Comparison of ENCODE assay signal across 8 mouse cellular contexts in genomic region chr13:51568501-51568901, GRCm38 (mm10). TPM values are rescaled to one million over a fixed set of nuclear protein-coding genes. Genes with fewer than 3 reads are reported as not detected.
DNase-seq lines count a peak whose midpoint lies in the region; ATAC-seq and TF ChIP-seq lines count a peak whose summit lies in the region.

No protein-coding gene starts in this region.

- no peaks in the 10 kb centered on the region for H3K36me3 ChIP-seq in heart, embryonic 16.5 days (ENCODE audit: control insufficient read depth, insufficient read depth)
- no peaks in the 10 kb centered on the region for H3K36me3 ChIP-seq in liver, postnatal 0 days (replicated peaks; ENCODE audit: insufficient read depth, low read length)
- no peaks in the 10 kb centered on the region for H3K36me3 ChIP-seq in stomach, postnatal 0 days (ENCODE audit: control insufficient read depth, insufficient read depth, low read length)

- peaks cover 28% of the 10 kb centered on the region for H3K4me1 ChIP-seq in heart, embryonic 16.5 days (ENCODE audit: control insufficient read depth, insufficient read depth, low read length)
- H3K4me1 ChIP-seq in liver, postnatal 0 days (ENCODE audit: insufficient read depth) = peaks cover 4% of the 10 kb centered on the region; the same call in 1 of the 2 replicates
- H3K4me1 ChIP-seq in stomach, postnatal 0 days (replicated peaks; ENCODE audit: control insufficient read depth, insufficient read depth) = no peaks in the 10 kb centered on the region; the same call in 1 of the 2 replicates

- no peak for TF ChIP-seq CTCF in liver, postnatal 0 days (IDR thresholded peaks at IDR 0.05; ENCODE audit: low read depth)
- no peak for TF ChIP-seq CTCF in stomach, postnatal 0 days (IDR thresholded peaks at IDR 0.05; ENCODE audit: low read depth)

- peak overlapping the region; percentile 91 for H3K4me2 ChIP-seq in heart, embryonic 16.5 days (ENCODE audit: low read depth, low read length)
- peak overlapping the region; percentile 54 for H3K4me2 ChIP-seq in liver, postnatal 0 days (ENCODE audit: low read depth, low read length)
- peak overlapping the region; percentile 64 for H3K4me2 ChIP-seq in stomach, postnatal 0 days (replicated peaks; ENCODE audit: low read depth)

- peak overlapping the region; percentile 57 for H3K4me3 ChIP-seq in heart, embryonic 16.5 days (ENCODE audit: low read length)
- 0 out of 2 replicates have a peak overlapping the region, but pooled peaks have one; percentile 8 for H3K4me3 ChIP-seq in liver, postnatal 0 days (ENCODE audit: low read depth, low read length)
- peak overlapping the region; percentile 34 for H3K4me3 ChIP-seq in stomach, postnatal 0 days (ENCODE audit: low read depth, low read length)

- no peak overlapping the region for H3K27ac ChIP-seq in heart, embryonic 16.5 days (ENCODE audit: low read length)
- no peak overlapping the region for H3K27ac ChIP-seq in liver, postnatal 0 days (ENCODE audit: low read depth)
- H3K27ac ChIP-seq in stomach, postnatal 0 days (replicated peaks) = no peak overlapping the region

- no peak for ATAC-seq in heart, embryonic 16.5 days (replicated peaks; ENCODE audit: extremely low read depth, insufficient read depth, low FRiP score)
- no peak for ATAC-seq in liver, postnatal 0 days
- no peak for ATAC-seq in stomach, postnatal 0 days (ENCODE audit: low FRiP score, low TSS enrichment)

- WGBS in heart, embryonic 16.5 days = 10% methylated on average over 13 of the region's 13 CpGs
- 3% methylated on average over 13 of the region's 13 CpGs for WGBS in liver, postnatal 0 days (ENCODE audit: insufficient replicate concordance)
- 11% methylated on average over 13 of the region's 13 CpGs for WGBS in stomach, postnatal 0 days

- H3K9me3 ChIP-seq in heart, embryonic 16.5 days (replicated peaks; ENCODE audit: control insufficient read depth, low read length) = no peaks in the 10 kb centered on the region
- no peaks in the 10 kb centered on the region for H3K9me3 ChIP-seq in liver, postnatal 0 days (ENCODE audit: low read length)
- no peaks in the 10 kb centered on the region for H3K9me3 ChIP-seq in stomach, postnatal 0 days (ENCODE audit: control insufficient read depth, low read length)

- H3K9ac ChIP-seq in heart, embryonic 16.5 days (ENCODE audit: low read length) = no peak overlapping the region
- no peak overlapping the region for H3K9ac ChIP-seq in liver, postnatal 0 days (replicated peaks)
- no peak overlapping the region for H3K9ac ChIP-seq in stomach, postnatal 0 days (ENCODE audit: low read length)

- peaks cover 49% of the 10 kb centered on the region for H3K27me3 ChIP-seq in heart, embryonic 16.5 days (ENCODE audit: control insufficient read depth, insufficient read depth, low read length)
- H3K27me3 ChIP-seq in liver, postnatal 0 days (ENCODE audit: insufficient read depth, low read length) = peaks cover 76% of the 10 kb centered on the region
- H3K27me3 ChIP-seq in stomach, postnatal 0 days (ENCODE audit: control insufficient read depth, insufficient read depth, low read length) = peaks cover 6% of the 10 kb centered on the region; the same call in 1 of the 2 replicates

- no peak for TF ChIP-seq EP300 in liver, postnatal 0 days (IDR thresholded peaks at IDR 0.05; ENCODE audit: low read depth)
- TF ChIP-seq EP300 in stomach, postnatal 0 days (optimal IDR thresholded peaks at IDR 0.05) = no peak

- peak; percentile 14 to 31 for DNase-seq in kidney, postnatal 4 days
- DNase-seq in kidney, postnatal 36 days = no peak
- peak; percentile 50 to 58 for DNase-seq in cerebellum, postnatal 10 days
- DNase-seq in liver, postnatal 0 days = no peak
- DNase-seq in stomach, postnatal 0 days (ENCODE audit: low spot score) = no peak
- no peak for DNase-seq in thymus, postnatal 0 days (ENCODE audit: low spot score)
- no peak for DNase-seq in kidney, postnatal 10 days

RNA-seq across cellular contexts. Expression of gene Shc3, which starts 0.7 kb away (rescaled TPM):
- polyA plus RNA-seq in heart, embryonic 16.5 days (2015; fragmentation: Nextera tagmentation; extraction: Ambion mirVana) = 0.21 and 0.22 TPM in 2 replicates
- 0.07 TPM in 1 of 2 replicates, not detected in the other for polyA plus RNA-seq in liver, postnatal 0 days (2015; fragmentation: Nextera tagmentation; extraction: Ambion mirVana)
- polyA plus RNA-seq in stomach, postnatal 0 days (2015; fragmentation: Nextera tagmentation; extraction: Ambion mirVana) = 0.28 and 0.31 TPM in 2 replicates
- 0.52 and 0.59 TPM in 2 replicates for polyA plus RNA-seq in thymus, postnatal 0 days (2015; fragmentation: Nextera tagmentation; extraction: Ambion mirVana)

Comparison
In these comparisons a context has a peak if more than half of its experiments do, and no peak if none do; other contexts are left out.
1. DNase-seq: peak in kidney, postnatal 4 days (2 of 2) and cerebellum, postnatal 10 days (2 of 2); none in kidney, postnatal 36 days (0 of 2), liver, postnatal 0 days (single experiment), stomach, postnatal 0 days (single experiment), thymus, postnatal 0 days (single experiment) and kidney, postnatal 10 days (single experiment).
2. Peak in every context shown above with its lines, with median percentiles within 50 percentile points of each other: H3K4me2 ChIP-seq and H3K4me3 ChIP-seq.